ENCODE assay signal across 14 mouse cellular contexts in genomic region chr11:59933943-59934342, GRCm38 (mm10). TPM values are rescaled to one million over a fixed set of nuclear protein-coding genes. Genes with fewer than 3 reads are reported as not detected.
DNase-seq lines count a peak whose midpoint lies in the region; ATAC-seq and TF ChIP-seq lines count a peak whose summit lies in the region.
"Had no signal": no experiment of that assay in that cellular context is flagged by ENCODE, and none has a peak within 500 bp of the region (broad histone marks: within the 10 kb centered on the region; RNA-seq: fewer than 3 reads in every experiment).

No protein-coding gene starts in this region.

- H3K4me2 ChIP-seq in forebrain, postnatal 0 days (ENCODE audit: low read depth), result no peak overlapping the region
- H3K4me2 ChIP-seq in forebrain, embryonic 13.5 days, result no peak overlapping the region
- no peak overlapping the region for H3K4me2 ChIP-seq in lung, embryonic 14.5 days
- H3K4me2 ChIP-seq in embryonic facial prominence, embryonic 14.5 days (ENCODE audit: low read depth, low read length), result no peak overlapping the region
- H3K4me2 ChIP-seq in stomach, embryonic 14.5 days (replicated peaks; ENCODE audit: low read depth, low read length), result no peak overlapping the region
- H3K4me2 ChIP-seq: kidney, embryonic 15.5 days had no signal

- DNase-seq in forebrain, postnatal 0 days, result peak; percentile 6
- DNase-seq in lung, embryonic 14.5 days, result peak; percentile 35
- no peak for DNase-seq in lung, postnatal 36 days
- peak; percentile 8 for DNase-seq in embryonic facial prominence, embryonic 14.5 days (ENCODE audit: low spot score)
- DNase-seq in cerebellum, adult 8-10 months, result no peak
- DNase-seq: gastrocnemius, adult 2 months; liver; lung, postnatal 10 days; thymus, postnatal 25 days had no signal

- WGBS in forebrain, postnatal 0 days, result 45% methylated on average over 12 of the region's 12 CpGs
- WGBS in forebrain, embryonic 13.5 days, result 43% methylated on average over 12 of the region's 12 CpGs
- 34% methylated on average over 12 of the region's 12 CpGs for WGBS in lung, embryonic 14.5 days
- WGBS in embryonic facial prominence, embryonic 14.5 days, result 42% methylated on average over 12 of the region's 12 CpGs
- 30% methylated on average over 12 of the region's 12 CpGs for WGBS in stomach, embryonic 14.5 days

- no peak for TF ChIP-seq CTCF in forebrain, postnatal 0 days (IDR thresholded peaks at IDR 0.05; ENCODE audit: low read depth)
- TF ChIP-seq CTCF in lung, embryonic 14.5 days (IDR thresholded peaks at IDR 0.05; ENCODE audit: low read depth), result no peak

- peak; percentile 69 for ATAC-seq in forebrain, postnatal 0 days
- no peak for ATAC-seq in forebrain, embryonic 13.5 days
- ATAC-seq in lung, embryonic 14.5 days (ENCODE audit: insufficient read depth), result no peak
- ATAC-seq in embryonic facial prominence, embryonic 14.5 days (ENCODE audit: low read depth), result no peak
- ATAC-seq in stomach, embryonic 14.5 days (ENCODE audit: insufficient number of reproducible peaks, insufficient read depth, low FRiP score, low read depth), result no peak
- no peak for ATAC-seq in megakaryocyte progenitor cell, adult 5-6 weeks (replicated peaks; ENCODE audit: poor library complexity)

- no peaks in the 10 kb centered on the region for H3K9me3 ChIP-seq in forebrain, postnatal 0 days (ENCODE audit: low read length)
- H3K9me3 ChIP-seq in forebrain, embryonic 13.5 days (replicated peaks), result no peaks in the 10 kb centered on the region
- H3K9me3 ChIP-seq in lung, embryonic 14.5 days (ENCODE audit: low read depth, low read length), result no peaks in the 10 kb centered on the region
- H3K9me3 ChIP-seq in embryonic facial prominence, embryonic 14.5 days (ENCODE audit: control insufficient read depth, low read length), result no peaks in the 10 kb centered on the region
- H3K9me3 ChIP-seq in stomach, embryonic 14.5 days (ENCODE audit: control insufficient read depth, low read depth, low read length), result no peaks in the 10 kb centered on the region
- H3K9me3 ChIP-seq: G1E; kidney, embryonic 15.5 days had no signal

- peaks cover 7% of the 10 kb centered on the region; the same call in 1 of the 2 replicates for H3K4me1 ChIP-seq in forebrain, postnatal 0 days (ENCODE audit: insufficient read depth)
- H3K4me1 ChIP-seq in forebrain, embryonic 13.5 days, result peaks cover 4% of the 10 kb centered on the region; the same call in 1 of the 2 replicates
- H3K4me1 ChIP-seq in lung, embryonic 14.5 days (ENCODE audit: insufficient read depth), result no peaks in the 10 kb centered on the region
- H3K4me1 ChIP-seq in embryonic facial prominence, embryonic 14.5 days (ENCODE audit: control insufficient read depth, insufficient read depth, low read length), result no peaks in the 10 kb centered on the region
- H3K4me1 ChIP-seq in stomach, embryonic 14.5 days (ENCODE audit: control insufficient read depth, insufficient read depth, low read length), result 0 out of 2 replicates have a peak, but pooled peaks cover 3% of the 10 kb centered on the region
- H3K4me1 ChIP-seq: kidney, embryonic 15.5 days had no signal

- no peaks in the 10 kb centered on the region for H3K36me3 ChIP-seq in forebrain, postnatal 0 days (ENCODE audit: insufficient read depth)
- H3K36me3 ChIP-seq in forebrain, embryonic 13.5 days (ENCODE audit: poor library complexity, severe bottlenecking), result no peaks in the 10 kb centered on the region
- no peaks in the 10 kb centered on the region for H3K36me3 ChIP-seq in lung, embryonic 14.5 days (ENCODE audit: insufficient read depth)
- H3K36me3 ChIP-seq in embryonic facial prominence, embryonic 14.5 days (ENCODE audit: control insufficient read depth, insufficient read depth, low read length), result no peaks in the 10 kb centered on the region
- H3K36me3 ChIP-seq in stomach, embryonic 14.5 days (ENCODE audit: control insufficient read depth, insufficient read depth, low read length), result no peaks in the 10 kb centered on the region
- H3K36me3 ChIP-seq: G1E; kidney, embryonic 15.5 days had no signal

- H3K27me3 ChIP-seq in forebrain, postnatal 0 days (ENCODE audit: insufficient read depth, low read length), result no peaks in the 10 kb centered on the region
- H3K27me3 ChIP-seq in forebrain, embryonic 13.5 days, result 0 out of 2 replicates have a peak, but pooled peaks cover 3% of the 10 kb centered on the region
- no peaks in the 10 kb centered on the region for H3K27me3 ChIP-seq in lung, embryonic 14.5 days (ENCODE audit: insufficient read depth, low read length)
- H3K27me3 ChIP-seq in embryonic facial prominence, embryonic 14.5 days (replicated peaks; ENCODE audit: control insufficient read depth, insufficient read depth, low read length), result no peaks in the 10 kb centered on the region
- no peaks in the 10 kb centered on the region for H3K27me3 ChIP-seq in stomach, embryonic 14.5 days (ENCODE audit: control insufficient read depth, insufficient read depth, low read length)

- no peak overlapping the region for H3K4me3 ChIP-seq in forebrain, postnatal 0 days (ENCODE audit: low read depth, low read length)
- H3K4me3 ChIP-seq in forebrain, embryonic 13.5 days, result no peak overlapping the region
- H3K4me3 ChIP-seq in lung, embryonic 14.5 days (ENCODE audit: low read depth, low read length), result no peak overlapping the region
- H3K4me3 ChIP-seq in embryonic facial prominence, embryonic 14.5 days (ENCODE audit: low read depth, low read length), result no peak overlapping the region
- no peak overlapping the region for H3K4me3 ChIP-seq in stomach, embryonic 14.5 days (ENCODE audit: low read depth, low read length)
- H3K4me3 ChIP-seq: gastrocnemius, adult 2 months; kidney, embryonic 15.5 days had no signal

- H3K9ac ChIP-seq in forebrain, postnatal 0 days, result no peak overlapping the region
- H3K9ac ChIP-seq in forebrain, embryonic 13.5 days, result no peak overlapping the region; the same call in 1 of the 2 replicates
- H3K9ac ChIP-seq in lung, embryonic 14.5 days, result no peak overlapping the region
- no peak overlapping the region for H3K9ac ChIP-seq in embryonic facial prominence, embryonic 14.5 days (ENCODE audit: low read depth, low read length)
- H3K9ac ChIP-seq in stomach, embryonic 14.5 days (replicated peaks; ENCODE audit: low read depth, low read length), result no peak overlapping the region
- H3K9ac ChIP-seq: kidney, embryonic 15.5 days had no signal

- 0 out of 2 replicates have a peak overlapping the region, but pooled peaks have one; percentile 9 for H3K27ac ChIP-seq in forebrain, postnatal 0 days (ENCODE audit: low read depth, low read length)
- H3K27ac ChIP-seq in forebrain, embryonic 13.5 days, result no peak overlapping the region
- no peak overlapping the region for H3K27ac ChIP-seq in lung, embryonic 14.5 days (ENCODE audit: low read depth)
- H3K27ac ChIP-seq in embryonic facial prominence, embryonic 14.5 days (replicated peaks; ENCODE audit: low read depth, low read length), result no peak overlapping the region
- H3K27ac ChIP-seq in stomach, embryonic 14.5 days (ENCODE audit: low read length), result peak overlapping the region; percentile 27; the same call in 1 of the 2 replicates
- H3K27ac ChIP-seq: gastrocnemius, adult 2 months; kidney, embryonic 15.5 days had no signal

RNA-seq across cellular contexts. Expression of gene Med9, which starts 14.1 kb away (rescaled TPM):
- 27.9 and 31.6 TPM in 2 replicates for total RNA-seq in forebrain, postnatal 0 days (2014; rRNA removed)
- 32.4 and 36.0 TPM in 2 replicates for polyA plus RNA-seq in forebrain, postnatal 0 days (2015; fragmentation: Nextera tagmentation; extraction: Ambion mirVana)
- 41.9 and 44.7 TPM in 2 replicates for polyA plus RNA-seq in forebrain, embryonic 13.5 days (2015; fragmentation: Nextera tagmentation; extraction: Ambion mirVana)
- polyA plus RNA-seq in lung, embryonic 14.5 days (2014; fragmentation: Nextera tagmentation; extraction: Ambion mirVana), result 48.9 and 50.4 TPM in 2 replicates
- polyA plus RNA-seq in embryonic facial prominence, embryonic 14.5 days (2014; fragmentation: Nextera tagmentation; extraction: Ambion mirVana), result 33.3 and 37.8 TPM in 2 replicates
- 38.4 and 39.1 TPM in 2 replicates for polyA plus RNA-seq in stomach, embryonic 14.5 days (2014; fragmentation: Nextera tagmentation; extraction: Ambion mirVana)
- total RNA-seq in megakaryocyte progenitor cell, adult 5-6 weeks (2015), result 19.1 and 19.8 TPM in 2 replicates
- total RNA-seq in megakaryocyte progenitor cell, adult 5-6 weeks (2017), result 18.1 and 26.1 TPM in 2 replicates

RNA-seq across cellular contexts. Expression of gene Rasd1, which starts 30.8 kb away (rescaled TPM):
- 0.23 and 1.00 TPM in 2 replicates for total RNA-seq in forebrain, postnatal 0 days (2014; rRNA removed)
- polyA plus RNA-seq in forebrain, postnatal 0 days (2015; fragmentation: Nextera tagmentation; extraction: Ambion mirVana), result 1.4 and 3.3 TPM in 2 replicates
- 0.53 and 0.63 TPM in 2 replicates for polyA plus RNA-seq in forebrain, embryonic 13.5 days (2015; fragmentation: Nextera tagmentation; extraction: Ambion mirVana)
- 1.7 and 2.2 TPM in 2 replicates for polyA plus RNA-seq in lung, embryonic 14.5 days (2014; fragmentation: Nextera tagmentation; extraction: Ambion mirVana)
- polyA plus RNA-seq in embryonic facial prominence, embryonic 14.5 days (2014; fragmentation: Nextera tagmentation; extraction: Ambion mirVana), result 1.6 and 2.2 TPM in 2 replicates
- 2.0 and 2.3 TPM in 2 replicates for polyA plus RNA-seq in stomach, embryonic 14.5 days (2014; fragmentation: Nextera tagmentation; extraction: Ambion mirVana)
- total RNA-seq in megakaryocyte progenitor cell, adult 5-6 weeks (2015), result 0.72 and 1.4 TPM in 2 replicates
- total RNA-seq in megakaryocyte progenitor cell, adult 5-6 weeks (2017), result 0.10 TPM in 1 of 2 replicates, not detected in the other
- polyA plus RNA-seq: G1E had no signal

Comparison
In these comparisons a context has a peak if more than half of its experiments do, and no peak if none do; other contexts are left out.
1. DNase-seq: peak in forebrain, postnatal 0 days (single experiment), lung, embryonic 14.5 days (single experiment) and embryonic facial prominence, embryonic 14.5 days (single experiment); none in lung, postnatal 36 days (single experiment) and cerebellum, adult 8-10 months (single experiment).
2. H3K27ac ChIP-seq: peak in forebrain, postnatal 0 days (single experiment) and stomach, embryonic 14.5 days (single experiment); none in forebrain, embryonic 13.5 days (single experiment), lung, embryonic 14.5 days (single experiment) and embryonic facial prominence, embryonic 14.5 days (single experiment).